Mouse (Mus musculus): ENCODE measurements at regions not wholly inside any gene's neighbourhood (a gene's known extent, or its start where the extent isn't known, plus 50 kb on each side); places are given as distances from the start of the nearest gene placed in this dataset.

- DNase-seq: no peak
Measured at GRCm38 (mm10) chr13:31171751-31172150, 197.7 kb downstream of the Gm5447 start.

- DNase-seq: no peak
Measured at GRCm38 (mm10) chr13:31172580-31172979, 198.6 kb downstream of the Gm5447 start.

GRCm38 (mm10) chr13:31177999-31178783 is 204.2 kb downstream of the Gm5447 start:
- no peak for DNase-seq

GRCm38 (mm10) chr13:31178964-31179363 is 205.0 kb downstream of the Gm5447 start:
- no peak for DNase-seq

- peak; percentile 32 for DNase-seq
Measured at GRCm38 (mm10) chr13:31179407-31180001, 205.5 kb downstream of the Gm5447 start.

- DNase-seq: no peak
Measured at GRCm38 (mm10) chr13:31181530-31181929, 207.5 kb downstream of the Gm5447 start.

- no peak for DNase-seq
Measured at GRCm38 (mm10) chr13:31184845-31185834, 211.1 kb downstream of the Gm5447 start.

GRCm38 (mm10) chr13:31186805-31187589 is 213.0 kb downstream of the Gm5447 start:
- DNase-seq: no peak

- DNase-seq: no peak
Measured at GRCm38 (mm10) chr13:31189116-31189515, 215.1 kb downstream of the Gm5447 start.

- no peak for DNase-seq
Measured at GRCm38 (mm10) chr13:31190036-31190435, 216.0 kb downstream of the Gm5447 start.

GRCm38 (mm10) chr13:31191344-31192139 is 217.5 kb downstream of the Gm5447 start:
- no peak for DNase-seq

- DNase-seq: no peak
Measured at GRCm38 (mm10) chr13:31194971-31195370, 221.0 kb downstream of the Gm5447 start.

GRCm38 (mm10) chr13:31196546-31196945 is 222.5 kb downstream of the Gm5447 start:
- DNase-seq: no peak

- no peak for DNase-seq
Measured at GRCm38 (mm10) chr13:31197593-31197992, 223.6 kb downstream of the Gm5447 start.

- no peak for DNase-seq
Measured at GRCm38 (mm10) chr13:31199384-31199783, 225.4 kb downstream of the Gm5447 start.

GRCm38 (mm10) chr13:31204068-31204467 is 230.1 kb downstream of the Gm5447 start:
- DNase-seq: no peak

- DNase-seq: no peak
Measured at GRCm38 (mm10) chr13:31206381-31206780, 232.4 kb downstream of the Gm5447 start.

- peak; percentile 33 for DNase-seq
Measured at GRCm38 (mm10) chr13:31207709-31208108, 233.7 kb downstream of the Gm5447 start.

GRCm38 (mm10) chr13:31223016-31223415 is 249.0 kb downstream of the Gm5447 start:
- no peak for DNase-seq

- DNase-seq: no peak
Measured at GRCm38 (mm10) chr13:31240546-31240945, 266.5 kb downstream of the Gm5447 start.

- no peak for DNase-seq
Measured at GRCm38 (mm10) chr13:31248996-31249395, 275.0 kb downstream of the Gm5447 start.

GRCm38 (mm10) chr13:31249525-31249924 is 275.5 kb downstream of the Gm5447 start:
- peak; percentile 45 for DNase-seq
